Mouse (Mus musculus): ENCODE data around the gene Olfr536. TPM values are rescaled to one million over a fixed set of nuclear protein-coding genes. Genes with fewer than 3 reads are reported as not detected.
"Not testable (repeated sequence)": the region's sequence is repeated elsewhere in the genome, so short reads cannot be mapped to it uniquely, and the experiment has no call there.

Gene Olfr536
- polyA plus RNA-seq, 1 experiment = not detected

- H3K36me3 ChIP-seq (ENCODE audit: control insufficient read depth, insufficient read depth) = no peaks in the 10 kb centered on the region
- no peaks in the 10 kb centered on the region for H3K79me3 ChIP-seq (ENCODE audit: low read depth)
- no peaks in the 10 kb centered on the region for H3K79me2 ChIP-seq (ENCODE audit: control insufficient read depth, insufficient read depth)
- no peaks in the 10 kb centered on the region for H3K27me3 ChIP-seq (ENCODE audit: control insufficient read depth, insufficient read depth, insufficient read length)
- no peak for TF ChIP-seq FOSL1 (IDR thresholded peaks at IDR 0.05; ENCODE audit: insufficient read depth, low read length, poor library complexity, severe bottlenecking)
- TF ChIP-seq CEBPB (IDR thresholded peaks at IDR 0.05; ENCODE audit: low read depth) = no peak
- TF ChIP-seq MYOG (IDR thresholded peaks at IDR 0.05; ENCODE audit: control insufficient read depth, extremely low read depth, insufficient read length) = no peak
- no peak for TF ChIP-seq MAX (IDR thresholded peaks at IDR 0.05)
- TF ChIP-seq USF1 (IDR thresholded peaks at IDR 0.05; ENCODE audit: low read depth) = no peak
- TF ChIP-seq MYOD1 (IDR thresholded peaks at IDR 0.05; ENCODE audit: control insufficient read depth, insufficient read length, low read depth) = no peak
- no peak for TF ChIP-seq CTCF (IDR thresholded peaks at IDR 0.05; ENCODE audit: control insufficient read depth, insufficient read depth, insufficient read length)
- H3K4me3 ChIP-seq (ENCODE audit: insufficient read depth, poor library complexity, severe bottlenecking) = no peak overlapping the region
- no peak overlapping the region for H3ac ChIP-seq (ENCODE audit: control insufficient read depth, insufficient read length, low read depth)
Measured at GRCm38 (mm10) chr7:140478733-140479132, 28.5 kb downstream of the Olfr536 start.

DNA sequence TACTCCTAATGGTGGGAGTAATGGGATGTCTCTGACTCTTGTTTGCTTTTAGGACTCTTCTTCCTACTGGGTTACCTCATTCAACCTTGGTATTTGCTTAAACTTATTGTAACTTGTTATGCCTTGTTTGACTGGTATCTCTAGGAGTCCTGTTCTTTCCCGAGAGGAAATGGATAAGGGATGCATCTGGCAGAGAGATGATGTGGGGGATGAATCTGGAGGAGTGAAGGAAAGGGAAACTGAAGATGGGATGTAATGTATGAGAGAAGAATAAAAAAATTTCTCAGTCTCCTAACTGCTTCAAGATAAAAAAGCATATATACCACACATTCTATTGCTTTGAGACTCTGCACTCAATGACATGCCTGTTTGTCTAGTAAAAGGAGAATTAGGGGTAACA, 29.3 kb downstream of the Olfr536 start:
- Histone ChIP-seq H3K4me3 (ENCODE audit: insufficient read depth, poor library complexity, severe bottlenecking) (no peak overlapping the region), H3K27me3 (ENCODE audit: control insufficient read depth, insufficient read depth, insufficient read length) (no peaks in the 10 kb centered on the region)
- TF ChIP-seq FOSL1 (IDR thresholded peaks at IDR 0.05; ENCODE audit: insufficient read depth, low read length, poor library complexity, severe bottlenecking) = no peak
- no peak for TF ChIP-seq MYOG (IDR thresholded peaks at IDR 0.05; ENCODE audit: control insufficient read depth, extremely low read depth, insufficient read length)
- no peak for TF ChIP-seq CEBPB (IDR thresholded peaks at IDR 0.05; ENCODE audit: low read depth)
- TF ChIP-seq USF1 (IDR thresholded peaks at IDR 0.05; ENCODE audit: low read depth) = no peak
- no peak for TF ChIP-seq MAX (IDR thresholded peaks at IDR 0.05)
- TF ChIP-seq MYOD1 (IDR thresholded peaks at IDR 0.05; ENCODE audit: control insufficient read depth, insufficient read length, low read depth) = no peak
- TF ChIP-seq CTCF (IDR thresholded peaks at IDR 0.05; ENCODE audit: control insufficient read depth, insufficient read depth, insufficient read length) = no peak

DNA sequence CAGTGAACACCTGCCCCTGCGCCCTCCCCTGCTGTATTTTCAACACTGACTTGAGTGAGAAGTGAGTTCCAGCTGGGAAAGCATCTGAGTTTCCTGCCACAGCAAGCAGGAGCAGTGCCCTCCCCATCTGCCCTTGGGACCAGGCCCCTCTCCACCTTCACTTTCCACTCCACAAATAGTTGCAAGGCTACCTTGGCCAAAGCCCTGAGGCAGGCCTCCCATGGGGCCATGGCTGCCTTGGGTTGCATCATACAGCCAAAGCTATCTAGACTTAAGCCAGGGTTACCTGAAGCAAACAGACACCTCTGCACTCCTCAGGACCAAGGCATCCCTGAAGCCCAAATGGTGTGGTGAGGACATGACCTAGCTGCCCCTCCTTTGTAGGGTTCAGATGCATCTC, 44.1 kb downstream of the Olfr536 start, which contains the start of gene Olfr533:
TSS of gene Olfr533 (plus strand) at position 301 of the 400 bp plus-strand sequence.
- not testable (repeated sequence) for H3K79me2 ChIP-seq (ENCODE audit: control insufficient read depth, insufficient read depth); H3ac ChIP-seq (ENCODE audit: control insufficient read depth, insufficient read length, low read depth); H3K4me3 ChIP-seq (ENCODE audit: insufficient read depth, poor library complexity, severe bottlenecking)

More for the DNA sequence above, 29.3 kb downstream of the Olfr536 start:
- H3K79me2 ChIP-seq (ENCODE audit: control insufficient read depth, insufficient read depth) = no peaks in the 10 kb centered on the region
- no peak overlapping the region for H3ac ChIP-seq (ENCODE audit: control insufficient read depth, insufficient read length, low read depth)
- no peaks in the 10 kb centered on the region for H3K36me3 ChIP-seq (ENCODE audit: control insufficient read depth, insufficient read depth)
- H3K79me3 ChIP-seq (ENCODE audit: low read depth) = no peaks in the 10 kb centered on the region

More for the DNA sequence above, 44.1 kb downstream of the Olfr536 start, which contains the start of gene Olfr533:
- not testable (repeated sequence) for H3K27me3 ChIP-seq (ENCODE audit: control insufficient read depth, insufficient read depth, insufficient read length); H3K36me3 ChIP-seq (ENCODE audit: control insufficient read depth, insufficient read depth); H3K79me3 ChIP-seq (ENCODE audit: low read depth)

Other genes starting within 250 kb of the Olfr536 start
- not detected for gene Olfr525, start 186.5 kb downstream of the Olfr536 start, polyA plus RNA-seq (2012; fragmentation: generic; extraction: Trizol)
- gene Olfr527, start 173.4 kb downstream of the Olfr536 start, polyA plus RNA-seq (2012; fragmentation: generic; extraction: Trizol) = not detected
- gene Olfr60, start 145.7 kb downstream of the Olfr536 start, polyA plus RNA-seq (2012; fragmentation: generic; extraction: Trizol) = not detected
- gene Olfr530, start 131.1 kb downstream of the Olfr536 start, polyA plus RNA-seq (2012; fragmentation: generic; extraction: Trizol) = not detected
- gene Olfr531, start 104.5 kb downstream of the Olfr536 start, polyA plus RNA-seq (2012; fragmentation: generic; extraction: Trizol) = not detected
- not detected for gene Olfr532, start 85.8 kb downstream of the Olfr536 start, polyA plus RNA-seq (2012; fragmentation: generic; extraction: Trizol)
- gene Olfr533, start 44.0 kb downstream of the Olfr536 start, polyA plus RNA-seq (2012; fragmentation: generic; extraction: Trizol) = not detected
- not detected for gene Olfr535, start 23.2 kb downstream of the Olfr536 start, polyA plus RNA-seq (2012; fragmentation: generic; extraction: Trizol)
- gene Olfr538, start 60.5 kb upstream of the Olfr536 start, polyA plus RNA-seq (2012; fragmentation: generic; extraction: Trizol) = not detected
- gene Olfr46, start 93.9 kb upstream of the Olfr536 start, polyA plus RNA-seq (2012; fragmentation: generic; extraction: Trizol) = not detected
- not detected for gene Olfr61, start 121.6 kb upstream of the Olfr536 start, polyA plus RNA-seq (2012; fragmentation: generic; extraction: Trizol)
- not detected for gene Olfr53, start 139.1 kb upstream of the Olfr536 start, polyA plus RNA-seq (2012; fragmentation: generic; extraction: Trizol)
- gene Olfr539, start 152.5 kb upstream of the Olfr536 start, polyA plus RNA-seq (2012; fragmentation: generic; extraction: Trizol) = not detected
- gene Olfr45, start 174.6 kb upstream of the Olfr536 start, polyA plus RNA-seq (2012; fragmentation: generic; extraction: Trizol) = not detected
- not detected for gene Olfr541, start 189.9 kb upstream of the Olfr536 start, polyA plus RNA-seq (2012; fragmentation: generic; extraction: Trizol)